Mouse (Mus musculus) A20 (cell line): ENCODE measurements around the gene AC131692.1.
A peak's percentile ranks its signal among the peaks of the same experiment; 100 is the strongest.

Source experiments
- DNase-seq: peaks from one replicate; pipeline ENCODE4 v3.0.0-alpha.2; 2011; ENCODE audit warnings: low read depth, low spot score

AC131692.1 gene

DNA sequence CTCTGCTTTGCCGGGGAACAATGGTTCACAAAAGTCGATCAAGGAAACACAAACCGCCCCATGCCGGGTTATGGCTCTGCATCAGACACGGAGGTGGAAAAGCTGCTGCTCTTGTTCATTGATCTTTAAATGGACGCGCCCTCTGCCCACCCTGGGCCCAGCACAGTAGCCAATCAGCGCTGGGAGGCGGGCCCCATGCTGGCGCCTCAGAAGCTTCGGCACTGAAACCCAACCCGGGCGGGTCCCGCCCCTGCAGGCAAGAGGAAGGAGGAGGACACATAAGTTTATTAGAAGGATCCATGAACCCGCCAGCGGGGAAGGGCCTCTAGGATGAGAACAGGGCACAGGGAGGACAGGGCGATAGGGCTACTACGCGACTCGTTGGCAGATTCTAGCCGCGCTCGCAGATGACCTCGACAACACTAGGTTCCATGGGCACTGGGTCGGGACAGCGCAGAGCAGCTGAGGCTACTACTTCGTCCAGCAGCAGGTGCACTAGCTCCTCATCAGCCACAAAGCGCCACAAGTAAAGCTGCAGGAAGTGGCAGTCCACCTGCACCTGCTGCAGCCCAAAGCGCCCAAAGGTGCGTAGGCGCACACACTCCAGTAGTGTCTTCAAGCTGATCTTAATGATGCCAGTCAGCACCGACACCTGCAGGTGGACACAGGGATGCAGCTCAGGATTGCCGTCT, 26.3 kb upstream of the AC131692.1 start, which contains the start of gene Tm7sf2:
Gene Tm7sf2, minus strand, starts transcription at position 650 of the 692 bp plus-strand sequence.
- peak; percentile 96 for DNase-seq

- DNase-seq, result no peak
Measured at GRCm38 (mm10) chr19:6068951-6069350, 25.3 kb upstream of the AC131692.1 start.

GRCm38 (mm10) chr19:6069851-6070250, 24.4 kb upstream of the AC131692.1 start:
- DNase-seq, result no peak

GRCm38 (mm10) chr19:6070571-6071250, 23.5 kb upstream of the AC131692.1 start:
- no peak for DNase-seq

GRCm38 (mm10) chr19:6071261-6071660, 23.0 kb upstream of the AC131692.1 start:
- no peak for DNase-seq

DNA sequence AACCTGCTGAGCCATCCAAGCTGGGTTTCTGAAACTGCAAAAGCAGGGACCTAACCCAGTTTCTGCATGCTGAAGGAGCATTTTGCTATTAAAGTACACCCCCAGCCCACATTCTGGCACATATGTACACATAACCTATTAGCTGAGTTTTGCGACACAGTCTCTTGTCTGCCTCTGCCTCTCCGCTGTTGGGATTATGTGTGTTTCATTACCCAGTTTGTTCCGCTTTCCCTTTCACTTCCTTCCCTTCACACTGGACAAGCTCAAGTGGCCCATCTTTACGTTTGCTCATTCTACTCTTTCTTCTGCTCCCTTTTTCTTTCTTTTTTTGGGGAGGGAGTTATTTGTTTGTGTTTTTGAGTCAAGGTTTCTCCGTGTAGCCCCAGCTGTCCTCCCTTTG, 20.3 kb upstream of the AC131692.1 start:
- DNase-seq, result peak; percentile 85

- peak; percentile 97 for DNase-seq
Measured at GRCm38 (mm10) chr19:6076564-6077393, 17.4 kb upstream of the AC131692.1 start, which contains the start of gene Vps51. Gene Vps51, minus strand, starts transcription at chr19:6077231.

DNA sequence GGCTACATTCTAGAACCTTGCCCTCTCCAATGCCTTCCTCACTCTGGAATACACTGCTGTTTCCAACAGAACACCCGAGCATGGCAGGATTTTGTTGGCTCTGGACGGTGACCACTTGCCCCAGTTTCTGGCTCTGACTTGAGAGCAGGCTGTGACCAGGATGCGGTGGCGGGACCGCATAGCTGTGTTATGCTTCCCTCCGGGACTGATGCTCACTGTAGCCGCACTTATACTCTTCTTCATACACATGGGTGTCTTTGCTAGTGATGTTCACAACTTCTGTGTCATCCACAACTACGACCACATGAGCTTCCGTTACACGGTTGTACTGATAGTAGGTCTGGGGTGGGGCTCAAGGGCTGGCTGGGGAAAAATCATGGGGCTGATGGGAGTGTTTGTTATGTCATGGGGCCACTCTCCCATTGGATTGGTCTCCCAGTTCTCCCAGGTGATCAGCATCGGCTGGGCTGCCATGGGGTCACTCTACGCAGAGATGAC, 14.2 kb upstream of the AC131692.1 start, which contains the start of gene Tmem262:
Gene Tmem262, plus strand, starts transcription at position 51 of the 498 bp plus-strand sequence.
- no peak for DNase-seq

- no peak for DNase-seq
Measured at GRCm38 (mm10) chr19:6082156-6082555, 12.1 kb upstream of the AC131692.1 start, which contains the start of gene Gm28374. Gene Gm28374, minus strand, starts transcription at chr19:6082256.

- peak; percentile 98 for DNase-seq
Measured at GRCm38 (mm10) chr19:6084478-6085248, 9.6 kb upstream of the AC131692.1 start, which contains the start of the genes Zfpl1 and Cdca5. Gene Zfpl1, minus strand, starts transcription at chr19:6084956. Gene Cdca5, plus strand, starts transcription at chr19:6084983.

- peak; percentile 94 for DNase-seq
Measured at GRCm38 (mm10) chr19:6085417-6085879, 8.8 kb upstream of the AC131692.1 start.

DNA sequence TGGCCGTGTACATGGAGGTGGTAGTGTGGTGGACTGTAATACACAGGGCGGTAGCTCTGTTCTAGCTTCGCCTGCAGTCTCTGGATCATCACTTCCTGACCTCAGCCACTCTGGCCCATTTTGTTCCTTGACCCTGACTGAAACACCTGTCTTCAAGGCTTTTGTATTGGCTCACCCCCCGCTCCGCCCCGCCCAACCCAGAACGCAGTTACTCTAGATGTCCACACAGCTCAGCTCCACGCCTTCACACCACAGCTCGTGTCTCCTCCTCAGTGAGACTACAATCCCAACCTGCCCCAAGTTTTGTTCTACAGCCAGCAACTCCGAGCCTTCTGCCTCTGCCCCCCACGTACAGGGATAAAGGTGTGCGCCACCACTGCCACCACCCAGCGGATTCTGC, 5.4 kb upstream of the AC131692.1 start:
- DNase-seq, result no peak

DNA sequence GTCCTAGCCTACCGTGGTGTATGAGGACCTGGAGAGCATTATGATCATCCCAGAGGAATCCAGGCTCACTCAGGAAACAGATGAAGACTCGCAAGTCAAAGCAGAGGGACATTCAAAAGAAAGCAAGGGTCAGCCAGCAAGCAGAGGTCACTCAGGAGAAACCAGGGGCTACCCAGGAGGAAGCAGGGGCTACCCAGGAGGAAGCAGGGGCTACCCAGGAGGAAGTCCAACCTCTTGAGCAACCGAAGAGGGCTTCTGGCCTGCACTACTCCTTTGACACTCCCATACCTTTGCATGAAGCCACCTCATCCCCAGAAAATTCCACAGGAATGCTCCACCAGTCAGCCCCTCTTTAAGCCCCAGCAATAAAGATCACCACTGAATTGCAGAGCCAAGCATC, 3.6 kb downstream of the AC131692.1 start:
- DNase-seq, result no peak

- DNase-seq, result no peak
Measured at GRCm38 (mm10) chr19:6101186-6101585, 7.0 kb downstream of the AC131692.1 start.

DNA sequence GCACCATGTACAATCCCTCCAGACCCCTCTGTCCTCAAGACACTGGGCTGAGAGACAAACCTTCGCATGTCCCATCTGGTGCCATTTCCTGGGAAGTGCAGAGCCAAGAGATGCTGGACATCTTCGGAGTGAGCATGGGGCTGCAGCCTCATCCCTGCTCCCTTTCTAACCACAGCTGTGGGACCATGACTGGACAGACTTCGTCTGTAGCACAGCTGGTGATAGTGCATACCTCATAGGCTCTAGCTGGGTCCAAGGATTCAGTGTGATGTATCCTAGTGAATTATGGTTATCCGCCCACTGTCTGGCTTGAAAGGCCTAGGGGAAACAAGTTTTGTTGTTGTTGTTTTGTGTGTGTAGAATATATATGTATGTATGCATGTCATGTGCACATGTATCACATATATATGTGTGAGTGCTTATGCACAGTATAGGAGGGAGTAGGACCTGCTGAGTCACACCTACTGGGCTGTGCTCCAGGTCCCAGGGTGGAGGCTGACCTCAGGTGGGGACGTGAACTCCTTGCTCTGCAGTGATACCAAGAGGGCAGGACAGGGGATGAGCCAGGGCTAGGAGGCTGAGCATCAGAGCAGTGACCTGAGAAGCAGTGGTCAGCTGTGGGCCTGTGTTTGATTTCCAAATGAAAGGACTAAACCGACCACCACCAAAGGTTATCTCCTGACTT, 8.1 kb downstream of the AC131692.1 start:
- DNase-seq, result no peak

GRCm38 (mm10) chr19:6104476-6104875, 10.3 kb downstream of the AC131692.1 start:
- DNase-seq, result no peak

DNA sequence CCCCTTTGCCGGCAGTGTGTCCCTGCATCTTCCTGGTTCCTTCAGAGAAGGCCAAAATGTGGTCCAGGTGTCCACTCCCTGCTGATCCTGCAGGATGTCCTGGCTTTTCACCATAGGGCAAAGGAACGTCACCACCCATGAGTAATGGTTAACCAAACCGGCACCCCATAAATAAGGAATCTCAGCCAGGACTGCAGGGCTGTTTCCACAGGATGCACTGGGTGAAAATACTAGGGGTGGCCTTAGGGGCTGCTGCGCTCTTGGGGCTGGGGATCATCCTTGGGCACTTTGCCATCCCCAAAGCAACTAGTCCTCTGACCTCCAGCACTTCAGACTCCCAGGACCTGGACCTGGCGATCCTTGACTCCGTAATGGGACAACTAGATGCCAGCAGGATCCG, 11.4 kb downstream of the AC131692.1 start, which contains the start of gene Naaladl1:
Gene Naaladl1, plus strand, starts transcription at position 197 of the 400 bp plus-strand sequence.
- DNase-seq, result no peak

DNA sequence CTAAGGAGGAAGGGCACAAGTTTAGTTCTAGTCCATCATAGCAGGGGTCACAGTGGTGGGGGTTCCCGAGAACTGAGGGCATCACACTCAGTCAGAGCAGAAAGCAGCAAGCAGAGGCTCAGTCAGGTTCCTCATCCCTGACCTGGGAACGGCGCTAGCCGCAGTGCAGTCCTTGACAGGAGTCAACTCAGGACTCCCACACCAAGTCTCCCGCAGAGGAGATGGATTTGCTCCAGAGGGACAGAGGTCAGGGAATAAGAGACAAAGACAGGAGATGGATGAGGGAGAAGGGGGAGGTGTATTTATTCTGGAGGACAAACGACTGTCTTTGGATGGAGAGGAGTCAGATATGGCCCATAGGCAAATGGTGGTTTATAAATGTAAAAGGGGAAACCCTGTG, 18.9 kb downstream of the AC131692.1 start:
- DNase-seq, result no peak

DNA sequence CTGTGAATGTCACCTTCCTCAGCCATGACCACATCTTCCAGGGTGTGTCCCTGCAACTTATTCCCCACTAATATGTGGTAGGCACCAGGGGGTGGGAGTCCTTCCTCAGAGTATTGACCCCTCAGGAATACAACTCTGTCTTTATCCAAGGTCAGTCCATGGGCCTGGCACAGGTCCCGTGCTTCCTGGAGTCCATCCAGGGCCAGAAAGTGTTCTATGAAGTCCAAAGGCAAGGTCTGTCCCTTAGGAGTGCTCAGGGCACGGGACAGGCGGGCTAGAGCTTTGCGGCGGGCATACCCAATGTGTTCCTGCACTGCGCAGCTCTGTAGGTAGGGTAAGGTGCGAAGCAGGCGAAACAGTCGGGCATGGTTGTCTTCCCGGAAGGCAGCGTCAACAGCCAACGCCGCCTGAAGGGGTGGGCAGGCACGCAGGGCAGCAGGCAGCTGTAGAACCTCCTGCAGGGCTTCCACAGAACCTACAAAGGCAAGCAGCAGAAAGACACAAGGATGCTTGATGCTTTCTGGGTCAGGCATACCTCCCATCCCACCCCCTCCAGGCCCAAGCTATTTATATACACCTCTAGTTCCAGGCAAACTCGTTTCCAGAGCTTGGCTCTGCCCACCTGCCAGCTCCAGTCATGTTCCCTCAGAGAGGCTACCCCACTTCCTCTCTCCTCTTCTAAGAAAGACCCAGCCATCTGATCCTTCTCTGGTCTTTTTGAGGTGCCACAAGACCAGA, 22.1 kb downstream of the AC131692.1 start:
- no peak for DNase-seq
